Mouse (Mus musculus): ENCODE data around the gene Tln2. TPM values are rescaled to one million over a fixed set of nuclear protein-coding genes. Genes with fewer than 3 reads are reported as not detected.

Gene Tln2
- polyA plus RNA-seq, 1 experiment from 2014 or later = 37.9 TPM

DNA sequence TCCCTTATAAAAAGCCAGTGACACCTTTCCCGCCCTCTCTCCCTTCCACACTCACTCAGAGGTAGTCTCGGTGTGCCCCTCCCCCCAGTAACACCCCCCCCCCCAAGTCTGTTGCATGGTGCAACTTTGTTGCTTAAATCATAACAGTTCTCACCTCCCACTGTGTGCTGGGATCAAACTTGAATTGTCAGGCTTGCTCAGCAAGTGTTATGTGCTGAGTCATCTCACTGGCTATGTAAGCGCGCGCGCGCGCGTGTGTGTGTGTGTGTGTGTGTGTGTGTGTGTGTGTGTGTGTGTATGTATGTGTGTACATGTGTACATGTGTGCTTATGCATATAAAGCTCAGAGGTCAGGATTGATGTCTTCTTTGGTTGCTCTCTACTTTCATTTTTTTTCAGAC lies 350.1 kb downstream of the Tln2 start:
- no peaks in the 10 kb centered on the region for H3K36me3 ChIP-seq (ENCODE audit: control insufficient read depth, insufficient read depth, low read length)
- H3K4me3 ChIP-seq (ENCODE audit: low read length) = no peak overlapping the region
- H3K27me3 ChIP-seq (replicated peaks; ENCODE audit: control insufficient read depth, insufficient read depth, low read length) = no peaks in the 10 kb centered on the region
- 98% methylated on average over 9 of the region's 9 CpGs for WGBS
- H3K9ac ChIP-seq (ENCODE audit: low read depth, low read length) = no peak overlapping the region
- ATAC-seq = no peak
- H3K27ac ChIP-seq (ENCODE audit: low read depth, low read length) = no peak overlapping the region
- no peaks in the 10 kb centered on the region for H3K4me1 ChIP-seq (ENCODE audit: control insufficient read depth, insufficient read depth, low read depth, low read length)
- H3K9me3 ChIP-seq (ENCODE audit: control insufficient read depth, low read length) = no peaks in the 10 kb centered on the region
- H3K4me2 ChIP-seq (ENCODE audit: low read length) = no peak overlapping the region

DNA sequence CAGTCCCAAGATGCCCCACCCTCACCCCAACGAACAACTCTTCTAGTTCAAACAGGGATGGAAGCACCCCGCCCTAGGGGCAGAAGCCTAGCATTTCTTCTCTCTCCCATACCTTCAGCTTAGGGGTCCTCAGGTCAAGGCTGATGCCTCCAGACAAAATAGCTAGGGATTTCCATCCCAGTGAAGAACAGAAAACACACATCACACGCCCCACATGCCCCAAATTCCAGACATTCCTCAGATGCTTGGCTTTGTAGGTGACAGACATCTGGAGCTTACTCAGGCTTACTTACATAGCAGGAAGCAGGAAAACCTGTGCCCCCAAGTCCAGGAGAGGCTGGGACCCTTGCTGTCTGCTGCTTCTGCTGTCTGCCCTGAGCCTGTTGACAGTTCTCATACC lies 351.1 kb downstream of the Tln2 start:
- no peaks in the 10 kb centered on the region for H3K27me3 ChIP-seq (replicated peaks; ENCODE audit: control insufficient read depth, insufficient read depth, low read length)
- no peaks in the 10 kb centered on the region for H3K4me1 ChIP-seq (ENCODE audit: control insufficient read depth, insufficient read depth, low read depth, low read length)
- 28% methylated on average over 3 of the region's 3 CpGs for WGBS
- no peak overlapping the region for H3K27ac ChIP-seq (ENCODE audit: low read depth, low read length)
- H3K4me3 ChIP-seq (ENCODE audit: low read length) = no peak overlapping the region
- no peak overlapping the region for H3K4me2 ChIP-seq (ENCODE audit: low read length)
- no peak overlapping the region for H3K9ac ChIP-seq (ENCODE audit: low read depth, low read length)
- no peaks in the 10 kb centered on the region for H3K36me3 ChIP-seq (ENCODE audit: control insufficient read depth, insufficient read depth, low read length)
- H3K9me3 ChIP-seq (ENCODE audit: control insufficient read depth, low read length) = no peaks in the 10 kb centered on the region
- ATAC-seq = no peak

DNA sequence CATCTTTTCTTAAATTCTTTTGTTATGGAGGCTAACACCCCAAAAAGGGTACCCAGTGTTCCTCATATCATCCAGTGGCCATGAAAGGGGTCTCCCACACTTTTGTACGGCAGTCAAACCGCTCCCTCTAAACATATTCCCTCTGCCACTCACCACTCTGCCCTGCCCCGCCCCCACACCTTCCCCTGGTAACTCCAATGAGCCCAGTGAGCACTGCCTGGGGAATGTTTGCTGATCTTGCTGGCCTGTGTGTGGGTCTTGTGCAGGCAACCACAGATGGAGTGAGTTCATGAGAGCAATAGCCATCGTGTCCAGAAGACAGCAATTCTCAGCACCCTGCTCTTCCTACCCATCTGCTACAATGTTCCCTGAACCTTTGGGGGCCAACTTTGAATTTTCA lies 354.3 kb downstream of the Tln2 start:
- no peaks in the 10 kb centered on the region for H3K36me3 ChIP-seq (ENCODE audit: control insufficient read depth, insufficient read depth, low read length)
- WGBS = 78% methylated on average over 4 of the region's 4 CpGs
- H3K27me3 ChIP-seq (replicated peaks; ENCODE audit: control insufficient read depth, insufficient read depth, low read length) = no peaks in the 10 kb centered on the region
- no peaks in the 10 kb centered on the region for H3K4me1 ChIP-seq (ENCODE audit: control insufficient read depth, insufficient read depth, low read depth, low read length)
- H3K9ac ChIP-seq (ENCODE audit: low read depth, low read length) = no peak overlapping the region
- no peak overlapping the region for H3K4me2 ChIP-seq (ENCODE audit: low read length)
- ATAC-seq = no peak
- H3K4me3 ChIP-seq (ENCODE audit: low read length) = no peak overlapping the region
- H3K9me3 ChIP-seq (ENCODE audit: control insufficient read depth, low read length) = no peaks in the 10 kb centered on the region
- no peak overlapping the region for H3K27ac ChIP-seq (ENCODE audit: low read depth, low read length)

DNA sequence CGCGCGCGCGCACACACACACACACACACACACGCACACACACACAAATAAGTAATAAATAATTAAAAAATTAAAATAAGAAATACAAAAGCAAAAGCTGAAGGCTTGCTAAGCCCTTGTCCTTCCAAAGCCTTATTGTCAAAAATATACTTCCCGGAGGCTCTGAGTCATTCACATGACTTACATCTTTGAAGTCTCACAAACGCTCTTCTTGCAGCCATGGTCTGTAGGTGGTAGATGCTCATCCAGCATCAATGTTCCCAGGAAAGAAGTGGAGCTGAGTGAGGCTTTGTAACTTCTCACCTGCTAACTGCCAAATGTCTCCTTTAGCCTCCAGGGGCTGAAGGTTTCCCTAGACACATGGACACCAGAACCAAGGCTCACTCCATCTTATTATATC lies 362.9 kb downstream of the Tln2 start:
- H3K4me3 ChIP-seq (ENCODE audit: low read length) = no peak overlapping the region
- H3K36me3 ChIP-seq (ENCODE audit: control insufficient read depth, insufficient read depth, low read length) = no peaks in the 10 kb centered on the region
- no peak overlapping the region for H3K4me2 ChIP-seq (ENCODE audit: low read length)
- WGBS = 96% methylated on average over 8 of the region's 8 CpGs
- H3K9me3 ChIP-seq (ENCODE audit: control insufficient read depth, low read length) = no peaks in the 10 kb centered on the region; the same call in 1 of the 2 replicates
- no peaks in the 10 kb centered on the region for H3K4me1 ChIP-seq (ENCODE audit: control insufficient read depth, insufficient read depth, low read depth, low read length)
- no peak for ATAC-seq
- no peak overlapping the region for H3K27ac ChIP-seq (ENCODE audit: low read depth, low read length)
- no peaks in the 10 kb centered on the region for H3K27me3 ChIP-seq (replicated peaks; ENCODE audit: control insufficient read depth, insufficient read depth, low read length)
- no peak overlapping the region for H3K9ac ChIP-seq (ENCODE audit: low read depth, low read length)

DNA sequence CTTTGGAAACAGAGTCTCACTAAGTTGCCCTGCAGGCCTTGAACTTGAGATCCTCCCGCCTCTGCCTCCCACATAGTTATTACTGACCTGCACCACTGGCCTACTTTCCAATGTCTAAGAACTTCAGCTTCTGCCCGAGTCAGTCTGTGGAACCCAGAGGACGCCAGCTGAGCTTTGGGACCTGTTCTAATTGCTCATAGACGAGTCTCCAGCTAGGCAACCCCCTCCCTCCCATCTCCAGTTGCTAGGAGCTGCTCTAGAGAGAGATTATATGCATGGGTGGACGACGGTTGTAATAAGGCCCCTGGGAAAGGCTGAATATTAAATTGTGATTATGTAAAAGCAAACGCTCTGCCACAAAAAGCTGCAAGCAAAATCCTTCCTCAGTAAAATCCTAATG lies 364.2 kb downstream of the Tln2 start:
- Histone ChIP-seq H3K4me1 (ENCODE audit: control insufficient read depth, insufficient read depth, low read depth, low read length) (no peaks in the 10 kb centered on the region), H3K27me3 (replicated peaks; ENCODE audit: control insufficient read depth, insufficient read depth, low read length) (no peaks in the 10 kb centered on the region), H3K27ac (ENCODE audit: low read depth, low read length) (no peak overlapping the region), H3K4me2 (ENCODE audit: low read length) (no peak overlapping the region), H3K36me3 (ENCODE audit: control insufficient read depth, insufficient read depth, low read length) (no peaks in the 10 kb centered on the region), H3K9me3 (ENCODE audit: control insufficient read depth, low read length) (no peaks in the 10 kb centered on the region; the same call in 1 of the 2 replicates), H3K4me3 (ENCODE audit: low read length) (no peak overlapping the region), H3K9ac (ENCODE audit: low read depth, low read length) (no peak overlapping the region)
- WGBS = 31% methylated on average over 7 of the region's 7 CpGs
- peak; percentile 48; the same call in 1 of the 2 replicates for ATAC-seq

DNA sequence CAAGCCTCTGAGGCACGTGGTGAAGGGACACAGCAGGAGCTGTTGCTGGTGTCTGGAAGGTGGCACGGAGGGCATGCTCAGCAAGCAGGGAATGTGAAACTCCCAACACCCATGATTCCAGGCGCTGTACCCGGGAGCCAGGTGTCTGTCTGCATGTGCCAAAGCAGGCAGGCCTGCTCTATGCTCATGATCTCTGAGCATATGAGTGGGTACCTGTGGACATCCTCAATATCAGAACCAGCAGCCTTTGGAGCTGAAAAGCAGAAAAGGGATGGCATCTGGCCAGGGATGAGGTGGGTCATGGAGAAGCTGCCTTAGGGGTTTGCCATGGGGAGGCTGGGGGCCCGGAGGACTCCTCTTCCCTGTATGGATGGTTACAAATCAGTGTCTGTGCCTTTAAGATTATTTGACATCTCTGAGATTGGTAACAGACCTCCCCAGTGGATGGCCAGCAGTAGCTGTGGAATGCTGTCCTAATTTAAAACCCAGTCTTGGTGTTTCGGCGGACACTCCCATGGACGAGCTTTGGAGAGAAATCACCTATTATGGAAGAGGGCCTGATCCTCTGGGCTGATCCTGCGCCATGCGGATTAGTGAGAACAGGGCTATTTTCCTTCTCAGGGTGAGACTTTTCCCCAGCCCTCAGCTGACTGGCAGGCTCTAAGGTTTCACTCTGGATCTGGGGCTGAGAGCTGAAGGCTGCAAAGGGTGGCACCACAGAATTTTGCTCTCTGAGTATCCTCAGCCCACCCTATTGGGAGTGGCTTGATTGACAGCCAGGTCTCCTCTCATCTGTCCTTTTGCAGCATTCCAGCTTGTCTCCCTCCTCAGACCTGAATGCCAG lies 367.8 kb downstream of the Tln2 start:
- no peak overlapping the region for H3K27ac ChIP-seq (ENCODE audit: low read depth, low read length)
- no peak overlapping the region for H3K4me3 ChIP-seq (ENCODE audit: low read length)
- no peak for ATAC-seq
- H3K9ac ChIP-seq (ENCODE audit: low read depth, low read length) = no peak overlapping the region
- H3K4me1 ChIP-seq (ENCODE audit: control insufficient read depth, insufficient read depth, low read depth, low read length) = no peaks in the 10 kb centered on the region
- H3K27me3 ChIP-seq (replicated peaks; ENCODE audit: control insufficient read depth, insufficient read depth, low read length) = no peaks in the 10 kb centered on the region
- no peaks in the 10 kb centered on the region; the same call in 1 of the 2 replicates for H3K9me3 ChIP-seq (ENCODE audit: control insufficient read depth, low read length)
- 64% methylated on average over 10 of the region's 10 CpGs for WGBS
- H3K4me2 ChIP-seq (ENCODE audit: low read length) = no peak overlapping the region
- no peaks in the 10 kb centered on the region for H3K36me3 ChIP-seq (ENCODE audit: control insufficient read depth, insufficient read depth, low read length)

DNA sequence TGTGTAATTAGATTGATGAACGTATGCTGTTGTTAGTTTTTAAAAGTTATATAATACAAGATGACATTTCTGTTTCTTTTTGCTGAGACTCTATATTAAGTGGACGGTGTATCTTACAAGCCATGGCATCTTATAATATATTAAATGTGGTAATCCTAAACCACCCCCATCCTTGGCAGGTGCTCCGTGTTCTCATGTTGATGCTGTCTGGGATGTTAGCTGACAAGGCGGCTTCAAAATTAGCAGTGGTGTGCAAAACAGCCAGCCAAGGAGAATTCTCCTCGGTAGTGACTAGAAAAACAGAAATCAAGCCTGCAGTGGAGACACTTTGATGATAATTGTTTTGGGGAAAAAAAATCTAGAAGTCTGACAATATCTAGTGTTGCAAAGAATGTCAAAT lies 371.8 kb downstream of the Tln2 start:
- Histone ChIP-seq H3K36me3 (ENCODE audit: control insufficient read depth, insufficient read depth, low read length) (no peaks in the 10 kb centered on the region), H3K9ac (ENCODE audit: low read depth, low read length) (no peak overlapping the region), H3K4me3 (ENCODE audit: low read length) (no peak overlapping the region), H3K4me1 (ENCODE audit: control insufficient read depth, insufficient read depth, low read depth, low read length) (no peaks in the 10 kb centered on the region), H3K4me2 (ENCODE audit: low read length) (no peak overlapping the region), H3K9me3 (ENCODE audit: control insufficient read depth, low read length) (no peaks in the 10 kb centered on the region), H3K27ac (ENCODE audit: low read depth, low read length) (no peak overlapping the region), H3K27me3 (replicated peaks; ENCODE audit: control insufficient read depth, insufficient read depth, low read length) (no peaks in the 10 kb centered on the region)
- ATAC-seq = no peak
- 87% methylated on average over 5 of the region's 5 CpGs for WGBS

DNA sequence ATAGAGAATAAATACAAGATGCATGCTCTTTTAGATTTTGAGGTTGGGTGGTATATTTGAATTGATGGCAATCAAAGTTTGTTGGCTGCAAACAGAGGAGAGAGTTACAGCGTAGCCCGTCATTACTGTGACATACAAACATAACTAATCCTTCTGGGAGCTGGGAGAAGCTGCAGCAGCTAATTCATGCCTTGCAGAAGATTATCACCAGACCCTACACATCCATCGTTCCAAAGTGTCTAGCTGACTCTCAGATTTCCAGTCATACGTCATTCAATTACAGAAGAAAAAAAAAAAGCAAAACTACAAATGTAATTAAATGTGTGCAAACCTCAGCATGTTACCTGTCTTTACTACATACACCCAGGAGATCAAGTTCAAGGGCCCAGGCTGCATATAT lies 372.3 kb downstream of the Tln2 start:
- no peak overlapping the region for H3K27ac ChIP-seq (ENCODE audit: low read depth, low read length)
- no peaks in the 10 kb centered on the region for H3K9me3 ChIP-seq (ENCODE audit: control insufficient read depth, low read length)
- H3K4me1 ChIP-seq (ENCODE audit: control insufficient read depth, insufficient read depth, low read depth, low read length) = no peaks in the 10 kb centered on the region
- WGBS = 63% methylated on average over 4 of the region's 4 CpGs
- no peak overlapping the region for H3K4me3 ChIP-seq (ENCODE audit: low read length)
- no peak for ATAC-seq
- H3K36me3 ChIP-seq (ENCODE audit: control insufficient read depth, insufficient read depth, low read length) = no peaks in the 10 kb centered on the region
- H3K9ac ChIP-seq (ENCODE audit: low read depth, low read length) = no peak overlapping the region
- H3K27me3 ChIP-seq (replicated peaks; ENCODE audit: control insufficient read depth, insufficient read depth, low read length) = no peaks in the 10 kb centered on the region
- H3K4me2 ChIP-seq (ENCODE audit: low read length) = no peak overlapping the region

DNA sequence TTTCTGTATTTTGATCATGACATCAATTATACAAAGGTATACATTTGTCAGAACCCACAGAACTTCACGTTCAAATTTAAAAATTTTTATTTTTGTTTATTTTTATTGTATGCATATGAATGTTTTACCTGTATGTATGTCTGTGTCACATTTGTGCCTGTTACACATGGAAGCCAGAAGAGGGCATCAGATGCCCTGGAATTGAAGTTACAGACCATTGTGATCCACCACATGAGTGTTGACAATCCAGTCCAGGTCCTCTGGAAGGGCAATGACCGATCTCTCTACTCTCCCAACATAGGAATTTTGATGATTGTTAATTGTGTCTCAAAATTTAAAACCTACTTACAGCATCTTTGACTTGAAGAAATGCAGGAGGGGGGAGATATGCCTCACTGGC lies 374.9 kb downstream of the Tln2 start:
- WGBS = 85% methylated on average over 2 of the region's 2 CpGs
- H3K4me1 ChIP-seq (ENCODE audit: control insufficient read depth, insufficient read depth, low read depth, low read length) = no peaks in the 10 kb centered on the region
- no peak overlapping the region for H3K9ac ChIP-seq (ENCODE audit: low read depth, low read length)

More for the DNA sequence above, 374.9 kb downstream of the Tln2 start:
- Histone ChIP-seq H3K4me2 (ENCODE audit: low read length) (no peak overlapping the region), H3K27ac (ENCODE audit: low read depth, low read length) (no peak overlapping the region), H3K27me3 (replicated peaks; ENCODE audit: control insufficient read depth, insufficient read depth, low read length) (no peaks in the 10 kb centered on the region), H3K36me3 (ENCODE audit: control insufficient read depth, insufficient read depth, low read length) (no peaks in the 10 kb centered on the region), H3K9me3 (ENCODE audit: control insufficient read depth, low read length) (no peaks in the 10 kb centered on the region), H3K4me3 (ENCODE audit: low read length) (no peak overlapping the region)
- no peak for ATAC-seq
